8 mouse cellular contexts compared by ENCODE assay signal in the genomic region with DNA sequence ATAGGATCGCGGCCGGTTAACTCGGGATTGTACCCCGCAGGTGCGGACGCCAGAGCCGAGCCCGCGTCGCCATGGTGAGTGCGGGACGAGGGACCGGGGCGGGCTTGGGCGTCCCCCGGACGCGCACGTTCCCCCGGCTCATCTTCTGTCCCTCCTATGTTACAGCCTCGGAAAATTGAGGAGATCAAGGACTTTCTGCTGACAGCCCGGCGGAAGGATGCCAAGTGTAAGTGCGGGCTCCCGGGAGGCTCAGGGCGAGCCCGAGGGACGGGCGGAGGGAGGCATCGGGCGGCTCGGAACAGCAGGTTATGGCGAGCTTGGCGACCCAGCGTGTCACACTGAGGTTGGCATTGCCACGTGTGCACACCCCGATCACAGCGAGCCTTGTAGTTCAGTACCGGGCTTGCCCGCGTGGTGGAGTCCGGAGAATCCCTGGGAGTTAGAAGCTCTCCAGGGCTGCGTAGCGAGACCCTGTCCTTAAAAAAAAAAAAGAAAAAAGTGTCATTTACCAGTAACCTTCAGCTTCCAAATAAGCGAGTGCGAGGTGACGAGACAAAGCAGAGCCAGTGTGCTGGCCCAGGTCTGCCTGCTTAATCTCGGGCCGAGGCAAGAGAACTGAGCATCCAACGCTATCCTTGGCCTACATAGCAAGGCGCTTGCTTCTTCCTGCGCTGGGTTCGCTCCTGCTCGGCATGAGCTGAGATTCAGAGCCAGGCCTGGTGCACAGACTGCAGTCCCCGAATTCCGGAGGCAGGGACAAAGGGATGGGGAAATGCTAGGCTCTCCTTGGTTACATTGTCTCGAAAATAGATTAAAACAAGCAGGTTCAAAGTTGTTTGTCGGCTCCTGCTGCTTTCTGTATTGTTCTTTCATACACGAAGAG. TPM values are rescaled to one million over a fixed set of nuclear protein-coding genes. Genes with fewer than 3 reads are reported as not detected.
A peak's percentile ranks its signal among the peaks of the same experiment; 100 is the strongest.
DNase-seq lines count a peak whose midpoint lies in the region; ATAC-seq and TF ChIP-seq lines count a peak whose summit lies in the region.

No protein-coding gene starts in this region.

- WGBS in forebrain, postnatal 0 days: 2% methylated on average over 60 of the region's 60 CpGs
- WGBS in lung, embryonic 14.5 days: under 1% methylated on average over 60 of the region's 60 CpGs
- WGBS in neural tube, embryonic 15.5 days: under 1% methylated on average over 57 of the region's 60 CpGs
- whole genome bisulfite sequencing in thymus, adult 2 months: under 1% methylated on average over 60 of the region's 60 CpGs

- H3K27ac ChIP-seq in forebrain, postnatal 0 days (ENCODE audit: low read depth, low read length): peak overlapping the region; percentile 96
- H3K27ac ChIP-seq in lung, embryonic 14.5 days (ENCODE audit: low read depth): peak overlapping the region; percentile 94
- peak overlapping the region; percentile 91 for H3K27ac ChIP-seq in neural tube, embryonic 15.5 days (replicated peaks)
- peak overlapping the region; percentile 66 for H3K27ac ChIP-seq in thymus, adult 2 months (ENCODE audit: control insufficient read depth, insufficient read depth, low read length)

- intact Hi-C loops in heart, postnatal 36 days (cut with DNase I): no loop called here

- ATAC-seq in G1E (ENCODE audit: extremely low read depth, insufficient number of reproducible peaks, low FRiP score, poor library complexity, severe bottlenecking): peak; percentile 31
- ATAC-seq in forebrain, postnatal 0 days: peak; percentile 92
- ATAC-seq in lung, embryonic 14.5 days (ENCODE audit: insufficient read depth): peak; percentile 72
- peak; percentile 77 for ATAC-seq in neural tube, embryonic 15.5 days (ENCODE audit: low FRiP score)

- peak; percentile 24; the same call in 1 of the 2 replicates for TF ChIP-seq CTCF in G1E (IDR thresholded peaks at IDR 0.05; ENCODE audit: low read depth, low read length)
- peak; percentile 71 for TF ChIP-seq CTCF in forebrain, postnatal 0 days (IDR thresholded peaks at IDR 0.05; ENCODE audit: low read depth)
- TF ChIP-seq CTCF in lung, embryonic 14.5 days (IDR thresholded peaks at IDR 0.05; ENCODE audit: low read depth): peak; percentile 72
- peak; percentile 62; the same call in 1 of the 2 replicates for TF ChIP-seq CTCF in thymus, adult 2 months (IDR thresholded peaks at IDR 0.05; ENCODE audit: borderline replicate concordance, control insufficient read depth, extremely low read depth, insufficient read depth, low read length, poor library complexity)

- peaks cover 11% of the 10 kb centered on the region for H3K27me3 ChIP-seq in G1E (ENCODE audit: insufficient read depth, low read length)
- H3K27me3 ChIP-seq in forebrain, postnatal 0 days (ENCODE audit: insufficient read depth, low read length): 0 out of 2 replicates have a peak, but pooled peaks cover 3% of the 10 kb centered on the region
- H3K27me3 ChIP-seq in lung, embryonic 14.5 days (ENCODE audit: insufficient read depth, low read length): peaks cover 4% of the 10 kb centered on the region; the same call in 1 of the 2 replicates
- H3K27me3 ChIP-seq in neural tube, embryonic 15.5 days (replicated peaks): 0 out of 2 replicates have a peak, but pooled peaks cover 3% of the 10 kb centered on the region
- no peaks in the 10 kb centered on the region for H3K27me3 ChIP-seq in thymus, adult 2 months (ENCODE audit: control insufficient read depth, insufficient read depth, low read length)

- TF ChIP-seq POLR2A in thymus, adult 2 months (IDR thresholded peaks at IDR 0.05; ENCODE audit: control insufficient read depth, extremely low read depth, insufficient read depth, low read length, poor library complexity): no peak

- peak overlapping the region; percentile 96 for H3K9ac ChIP-seq in forebrain, postnatal 0 days
- H3K9ac ChIP-seq in lung, embryonic 14.5 days: peak overlapping the region; percentile 91
- peak overlapping the region; percentile 86 for H3K9ac ChIP-seq in neural tube, embryonic 15.5 days (replicated peaks)

- peaks cover 41% of the 10 kb centered on the region for H3K4me1 ChIP-seq in G1E (ENCODE audit: insufficient read depth, low read depth, low read length)
- H3K4me1 ChIP-seq in forebrain, postnatal 0 days (ENCODE audit: insufficient read depth): peaks cover 9% of the 10 kb centered on the region
- H3K4me1 ChIP-seq in lung, embryonic 14.5 days (ENCODE audit: insufficient read depth): peaks cover 12% of the 10 kb centered on the region; the same call in 1 of the 2 replicates
- H3K4me1 ChIP-seq in neural tube, embryonic 15.5 days: peaks cover 40% of the 10 kb centered on the region
- peaks cover 17% of the 10 kb centered on the region for H3K4me1 ChIP-seq in thymus, adult 2 months (replicated peaks; ENCODE audit: control insufficient read depth, insufficient read depth, low read length)

- no peaks in the 10 kb centered on the region for H3K9me3 ChIP-seq in G1E (replicated peaks)
- no peaks in the 10 kb centered on the region for H3K9me3 ChIP-seq in forebrain, postnatal 0 days (ENCODE audit: low read length)
- H3K9me3 ChIP-seq in lung, embryonic 14.5 days (ENCODE audit: low read depth, low read length): no peaks in the 10 kb centered on the region
- H3K9me3 ChIP-seq in neural tube, embryonic 15.5 days (replicated peaks): no peaks in the 10 kb centered on the region

- peak; percentile 64 for DNase-seq in G1E (ENCODE audit: low spot score)
- peak; percentile 67 for DNase-seq in cerebellum, adult 8-10 months
- DNase-seq in forebrain, postnatal 0 days: peak; percentile 90
- peak; percentile 62 to 69 for DNase-seq in heart, postnatal 36 days
- DNase-seq in layer of hippocampus, adult 8-10 months (ENCODE audit: low spot score in 2 of 2): peak; percentile 75 to 78
- peak; percentile 91 for DNase-seq in lung, embryonic 14.5 days
- peak; percentile 79 for DNase-seq in thymus, adult 2 months

- peaks cover 52% of the 10 kb centered on the region for H3K36me3 ChIP-seq in G1E (replicated peaks)
- peaks cover 38% of the 10 kb centered on the region for H3K36me3 ChIP-seq in forebrain, postnatal 0 days (ENCODE audit: insufficient read depth)
- H3K36me3 ChIP-seq in lung, embryonic 14.5 days (ENCODE audit: insufficient read depth): peaks cover 46% of the 10 kb centered on the region
- peaks cover 26% of the 10 kb centered on the region for H3K36me3 ChIP-seq in neural tube, embryonic 15.5 days
- peaks cover 26% of the 10 kb centered on the region for H3K36me3 ChIP-seq in thymus, adult 2 months (ENCODE audit: control insufficient read depth, insufficient read depth, low read length)

- peak overlapping the region; percentile 74 for H3K4me2 ChIP-seq in forebrain, postnatal 0 days (ENCODE audit: low read depth)
- H3K4me2 ChIP-seq in lung, embryonic 14.5 days: peak overlapping the region; percentile 98
- peak overlapping the region; percentile 88 for H3K4me2 ChIP-seq in neural tube, embryonic 15.5 days

- H3K4me3 ChIP-seq in G1E (ENCODE audit: low read depth, low read length): peak overlapping the region; percentile 94
- peak overlapping the region; percentile 80 for H3K4me3 ChIP-seq in forebrain, postnatal 0 days (ENCODE audit: low read depth, low read length)
- peak overlapping the region; percentile 89 for H3K4me3 ChIP-seq in lung, embryonic 14.5 days (ENCODE audit: low read depth, low read length)
- peak overlapping the region; percentile 95 for H3K4me3 ChIP-seq in neural tube, embryonic 15.5 days (replicated peaks)
- peak overlapping the region; percentile 89 for H3K4me3 ChIP-seq in thymus, adult 2 months (ENCODE audit: control insufficient read depth, insufficient read depth, low read length)

RNA-seq across cellular contexts. Expression of a gene that starts 0.7 kb away (rescaled TPM):
- 841 and 875 TPM in 2 replicates for total RNA-seq in G1E (2014; fragmentation: Nextera tagmentation)
- 2,691 and 2,853 TPM in 2 replicates for total RNA-seq in G1E (2017)
- 272 and 420 TPM in 2 replicates for polyA plus RNA-seq in G1E (2012)
- total RNA-seq in forebrain, postnatal 0 days (2014; rRNA removed): 1,173 and 2,728 TPM in 2 replicates
- 1,003 and 1,434 TPM in 2 replicates for polyA plus RNA-seq in forebrain, postnatal 0 days (2015; fragmentation: Nextera tagmentation; extraction: Ambion mirVana)
- total RNA-seq in heart, postnatal 36 days (2021): 100 to 1,000 TPM; 567 to 618 TPM
- total RNA-seq in layer of hippocampus, adult 8-10 months (2022): 1,000 to 10,000 TPM in 2 of 4 experiments, 100 to 1,000 TPM in 2; 690 to 1,011 (median 866) TPM
- polyA plus RNA-seq in lung, embryonic 14.5 days (2014; fragmentation: Nextera tagmentation; extraction: Ambion mirVana): 978 and 1,085 TPM in 2 replicates
- polyA plus RNA-seq in neural tube, embryonic 15.5 days (2015; fragmentation: Nextera tagmentation; extraction: Ambion mirVana): 804 and 844 TPM in 2 replicates
- 481 and 516 TPM in 2 replicates for polyA plus RNA-seq in thymus, adult 2 months (2012; rRNA removed)

RNA-seq across cellular contexts. Expression of a gene that starts 6.2 kb away (rescaled TPM):
- 0.38 and 0.87 TPM in 2 replicates for total RNA-seq in G1E (2014; fragmentation: Nextera tagmentation)
- 2.0 and 2.9 TPM in 2 replicates for total RNA-seq in G1E (2017)
- 0.47 and 0.74 TPM in 2 replicates for polyA plus RNA-seq in G1E (2012)
- 26.6 and 29.9 TPM in 2 replicates for total RNA-seq in forebrain, postnatal 0 days (2014; rRNA removed)
- 24.4 and 26.4 TPM in 2 replicates for polyA plus RNA-seq in forebrain, postnatal 0 days (2015; fragmentation: Nextera tagmentation; extraction: Ambion mirVana)
- 1 to 10 TPM; 4.2 to 5.3 TPM for total RNA-seq in heart, postnatal 36 days (2021)
- total RNA-seq in layer of hippocampus, adult 8-10 months (2022): 10 to 100 TPM; 29.9 to 38.8 (median 36.2) TPM
- 12.1 and 13.1 TPM in 2 replicates for polyA plus RNA-seq in lung, embryonic 14.5 days (2014; fragmentation: Nextera tagmentation; extraction: Ambion mirVana)
- polyA plus RNA-seq in neural tube, embryonic 15.5 days (2015; fragmentation: Nextera tagmentation; extraction: Ambion mirVana): 30.0 and 31.0 TPM in 2 replicates
- polyA plus RNA-seq in thymus, adult 2 months (2012; rRNA removed): 17.1 and 17.3 TPM in 2 replicates

RNA-seq across cellular contexts. Expression of a gene that starts 58.2 kb away (rescaled TPM):
- total RNA-seq in G1E (2014; fragmentation: Nextera tagmentation) (not detected in 2 replicates), G1E (2017) (0.06 TPM in 1 of 2 replicates, not detected in the other)
- polyA plus RNA-seq in G1E (2012): not detected in 2 replicates
- total RNA-seq in forebrain, postnatal 0 days (2014; rRNA removed): 4.7 and 8.9 TPM in 2 replicates
- 3.1 and 4.4 TPM in 2 replicates for polyA plus RNA-seq in forebrain, postnatal 0 days (2015; fragmentation: Nextera tagmentation; extraction: Ambion mirVana)
- total RNA-seq in heart, postnatal 36 days (2021): under 1 TPM; 0.08 to 0.17 TPM
- total RNA-seq in layer of hippocampus, adult 8-10 months (2022): 1 to 10 TPM; 1.9 to 2.6 (median 2.2) TPM
- polyA plus RNA-seq in lung, embryonic 14.5 days (2014; fragmentation: Nextera tagmentation; extraction: Ambion mirVana): 0.16 and 0.85 TPM in 2 replicates
- 1.7 and 1.9 TPM in 2 replicates for polyA plus RNA-seq in neural tube, embryonic 15.5 days (2015; fragmentation: Nextera tagmentation; extraction: Ambion mirVana)
- 1.9 TPM in 2 replicates for polyA plus RNA-seq in thymus, adult 2 months (2012; rRNA removed)

Comparison
In these comparisons a context has a peak if more than half of its experiments do, and no peak if none do; other contexts are left out.
1. Peak in every context shown above with its lines: DNase-seq, ATAC-seq, H3K4me3 ChIP-seq and H3K27ac ChIP-seq.
2. ATAC-seq: peak in every context shown above with its lines; median percentile 92 in forebrain, postnatal 0 days; 77 in neural tube, embryonic 15.5 days; 72 in lung, embryonic 14.5 days; 31 in G1E.